Mouse (Mus musculus) left cerebral cortex, adult 2 months (tissue): ENCODE measurements around the gene Rnf41. TPM values are rescaled to one million over a fixed set of nuclear protein-coding genes. Genes with fewer than 3 reads are reported as not detected.
A peak's percentile ranks its signal among the peaks of the same experiment; 100 is the strongest.

ENCODE experiments used
- DNase-seq, 2 experiments: peaks; one replicate each; pipeline ENCODE4 v3.0.0; 2021 to 2022; ENCODE audit warnings: low spot score in 2 of 2, mixed read lengths in 1 of 2; ENCODE audit errors: extremely low spot score in 1 of 2
- H3K27ac ChIP-seq: fragments of 200-600 bp; 2 replicates; pipeline ENCODE4 v1.8.1; 2022
- H3K4me3 ChIP-seq: fragments of 200-600 bp; 2 replicates; pipeline ENCODE4 v1.8.1; 2022
- CTCF ChIP-seq: fragments of 200-600 bp; IDR thresholded peaks from 2 replicates; pipeline ENCODE4 v1.8.1; 2022; ENCODE audit warnings: antibody characterized with exemption, mild to moderate bottlenecking, moderate library complexity
- intact Hi-C: fragments of 180-260 bp; cut with DNase I; formaldehyde crosslinking; loops from one replicate; pipeline ENCODE4 v1.15.1; 2025
- total RNA-seq, 2 experiments: library from RNA; stranded (reverse); gene quantifications; 2 replicates each; pipeline ENCODE4 v1.2.3; 2021

Rnf41 gene
- total RNA-seq, 2 experiments from 2014 or later: 74.0 to 76.6 TPM

- intact Hi-C loops: loop anchor here (1.0 to 2.0 kb wide), 3 partner anchors 31 to 49 kb away; partner anchors contain the start of genes Coq10a and Smarcc2
- peak; percentile 81 for TF ChIP-seq CTCF
- DNase-seq: peak; percentile 96 to 97
- Histone ChIP-seq H3K27ac (peak overlapping the region; percentile 95), H3K4me3 (peak overlapping the region; percentile 86)
Measured at GRCm38 (mm10) chr10:128409692-128410559, 1.5 kb upstream of the Rnf41 start.

GRCm38 (mm10) chr10:128410560-128410845 lies 954 bp upstream of the Rnf41 start:
- intact Hi-C loops: no loop called here
- Histone ChIP-seq H3K4me3 (peak overlapping the region; percentile 91), H3K27ac (peak overlapping the region; percentile 95)
- no peak for TF ChIP-seq CTCF
- no peak for DNase-seq

GRCm38 (mm10) chr10:128412055-128412381 lies 561 bp downstream of the Rnf41 start:
- Histone ChIP-seq H3K4me3 (peak overlapping the region; percentile 91), H3K27ac (peak overlapping the region; percentile 95)
- intact Hi-C loops: no loop called here
- no peak for TF ChIP-seq CTCF
- DNase-seq: no peak

GRCm38 (mm10) chr10:128412558-128412957 lies 1.1 kb downstream of the Rnf41 start:
- TF ChIP-seq CTCF: no peak
- H3K4me3 ChIP-seq: peak overlapping the region; percentile 91
- intact Hi-C loops: no loop called here
- H3K27ac ChIP-seq: peak overlapping the region; percentile 95
- DNase-seq: no peak

- Histone ChIP-seq H3K27ac (no peak overlapping the region), H3K4me3 (no peak overlapping the region; the same call in 1 of the 2 replicates)
- no peak for DNase-seq
- no peak for TF ChIP-seq CTCF
- intact Hi-C loops: no loop called here
Measured at GRCm38 (mm10) chr10:128413076-128413475, 1.6 kb downstream of the Rnf41 start.

GRCm38 (mm10) chr10:128414848-128415247 lies 3.4 kb downstream of the Rnf41 start:
- Histone ChIP-seq H3K27ac (no peak overlapping the region), H3K4me3 (no peak overlapping the region)
- DNase-seq: no peak
- intact Hi-C loops: no loop called here
- TF ChIP-seq CTCF: no peak

- DNase-seq: no peak
- TF ChIP-seq CTCF: no peak
- no peak overlapping the region for H3K4me3 ChIP-seq
- H3K27ac ChIP-seq: no peak overlapping the region
- intact Hi-C loops: no loop called here
Measured at GRCm38 (mm10) chr10:128422426-128422825, 11.0 kb downstream of the Rnf41 start.

GRCm38 (mm10) chr10:128424604-128425003 lies 13.1 kb downstream of the Rnf41 start:
- intact Hi-C loops: no loop called here
- no peak for DNase-seq
- no peak overlapping the region for H3K4me3 ChIP-seq
- TF ChIP-seq CTCF: no peak
- no peak overlapping the region for H3K27ac ChIP-seq

- intact Hi-C loops: no loop called here
- TF ChIP-seq CTCF: no peak
- no peak overlapping the region for H3K4me3 ChIP-seq
- H3K27ac ChIP-seq: no peak overlapping the region
- DNase-seq: no peak
Measured at GRCm38 (mm10) chr10:128425260-128425659, 13.8 kb downstream of the Rnf41 start.

GRCm38 (mm10) chr10:128429052-128429451 lies 17.6 kb downstream of the Rnf41 start:
- DNase-seq: no peak
- intact Hi-C loops: no loop called here
- no peak for TF ChIP-seq CTCF
- H3K4me3 ChIP-seq: no peak overlapping the region
- no peak overlapping the region for H3K27ac ChIP-seq

GRCm38 (mm10) chr10:128429454-128429853 lies 18.0 kb downstream of the Rnf41 start:
- Histone ChIP-seq H3K4me3 (no peak overlapping the region), H3K27ac (no peak overlapping the region)
- intact Hi-C loops: no loop called here
- no peak for TF ChIP-seq CTCF
- DNase-seq: no peak

GRCm38 (mm10) chr10:128433417-128433816 lies 22.0 kb downstream of the Rnf41 start:
- Histone ChIP-seq H3K27ac (no peak overlapping the region), H3K4me3 (no peak overlapping the region)
- TF ChIP-seq CTCF: no peak
- no peak for DNase-seq
- intact Hi-C loops: no loop called here

GRCm38 (mm10) chr10:128434681-128435080 lies 23.2 kb downstream of the Rnf41 start:
- no peak for TF ChIP-seq CTCF
- Histone ChIP-seq H3K27ac (no peak overlapping the region; the same call in 1 of the 2 replicates), H3K4me3 (no peak overlapping the region)
- intact Hi-C loops: no loop called here
- DNase-seq: no peak
